Mouse (Mus musculus) cerebellum, adult 2 months (tissue): ENCODE data around the gene Nectin1. TPM values are rescaled to one million over a fixed set of nuclear protein-coding genes. Genes with fewer than 3 reads are reported as not detected.

Experiments
- DNase-seq, 2 experiments: peaks; one replicate each; pipeline ENCODE4 v3.0.0; 2021
- H3K27ac ChIP-seq: fragments of 200-500 bp; 2 replicates; pipeline ENCODE4 v1.5.1; 2012; ENCODE audit warnings: low read length, control low read depth, inconsistent platforms; ENCODE audit not compliant: insufficient read depth
- H3K27me3 ChIP-seq: fragments of 200-500 bp; 2 replicates; pipeline ENCODE4 v1.6.1; 2012; ENCODE audit warnings: inconsistent platforms, mild to moderate bottlenecking, low read length, moderate library complexity; ENCODE audit not compliant: control insufficient read depth, insufficient read depth
- H3K4me1 ChIP-seq: fragments of 200-500 bp; 2 replicates; pipeline ENCODE4 v1.6.1; 2011; ENCODE audit warnings: low read length; ENCODE audit not compliant: control insufficient read depth, insufficient read depth
- H3K4me3 ChIP-seq: fragments of 200-500 bp; replicated peaks from 2 replicates; pipeline ENCODE3; 2011; ENCODE audit warnings: mild to moderate bottlenecking, low read depth, low read length, control low read depth; ENCODE audit not compliant: insufficient read depth
- CTCF ChIP-seq: fragments of 200-500 bp; IDR thresholded peaks from 2 replicates; pipeline ENCODE4 v1.5.1; 2011; ENCODE audit warnings: low read depth, mild to moderate bottlenecking, control low read depth, low read length, moderate library complexity, borderline replicate concordance; ENCODE audit not compliant: insufficient read depth
- POLR2A ChIP-seq: fragments of 200-500 bp; IDR thresholded peaks from 2 replicates; pipeline ENCODE4 v1.6.1; 2011; ENCODE audit warnings: low read length, control low read depth, borderline replicate concordance; ENCODE audit not compliant: insufficient read depth
- WGBS: fragments of 180-500 bp; shearing (Covaris S2); methylation state at CpG from one replicate; pipeline ENCODE4 v1.1.7; 2018; 5-methylcytosine and 5-hydroxymethylcytosine counted together
- polyA plus RNA-seq: library from polyadenylated mRNA; depleted of rRNA; stranded (reverse); fragments of >200 nt; gene quantifications from 2 replicates; pipeline ENCODE4 v1.2.3, GENCODE M21; 2012

Gene Nectin1
- polyA plus RNA-seq, 1 experiment, result 28.9 TPM

- no peak for TF ChIP-seq POLR2A
- TF ChIP-seq CTCF, result no peak
- 59% methylated on average over 8 of the region's 8 CpGs for WGBS
- Histone ChIP-seq H3K27me3 (no peaks in the 10 kb centered on the region), H3K27ac (no peak overlapping the region), H3K4me3 (no peak overlapping the region), H3K4me1 (no peaks in the 10 kb centered on the region)
- DNase-seq, result no peak
These were observed 82.9 kb downstream of the Nectin1 start for GRCm38 (mm10) chr9:43826558-43827253.

- H3K4me3 ChIP-seq, result no peak overlapping the region
- no peaks in the 10 kb centered on the region for H3K4me1 ChIP-seq
- WGBS, result 38% methylated on average over 5 of the region's 5 CpGs
- H3K27ac ChIP-seq, result no peak overlapping the region
- TF ChIP-seq POLR2A, result no peak
- TF ChIP-seq CTCF, result peak; percentile 29; the same call in 1 of the 2 replicates
- peak in 1 of 2 experiments; percentile 35 for DNase-seq
- no peaks in the 10 kb centered on the region for H3K27me3 ChIP-seq
These were observed 83.8 kb downstream of the Nectin1 start for GRCm38 (mm10) chr9:43827593-43827992.

GRCm38 (mm10) chr9:43828960-43829359 is 85.2 kb downstream of the Nectin1 start:
- 34% methylated on average over 6 of the region's 6 CpGs for WGBS
- no peak for TF ChIP-seq CTCF
- TF ChIP-seq POLR2A, result no peak
- no peak overlapping the region for H3K4me3 ChIP-seq
- no peak for DNase-seq
- H3K4me1 ChIP-seq, result no peaks in the 10 kb centered on the region
- no peaks in the 10 kb centered on the region for H3K27me3 ChIP-seq
- no peak overlapping the region for H3K27ac ChIP-seq

- Histone ChIP-seq H3K4me1 (no peaks in the 10 kb centered on the region), H3K27ac (no peak overlapping the region), H3K4me3 (no peak overlapping the region), H3K27me3 (no peaks in the 10 kb centered on the region)
- TF ChIP-seq CTCF, result no peak
- TF ChIP-seq POLR2A, result no peak
- no peak for DNase-seq
- WGBS, result 59% methylated on average over 8 of the region's 8 CpGs
These were observed 89.4 kb downstream of the Nectin1 start for GRCm38 (mm10) chr9:43833232-43833631.

- no peaks in the 10 kb centered on the region for H3K4me1 ChIP-seq
- H3K27me3 ChIP-seq, result no peaks in the 10 kb centered on the region
- no peak for TF ChIP-seq CTCF
- TF ChIP-seq POLR2A, result no peak
- no peak for DNase-seq
- H3K4me3 ChIP-seq, result no peak overlapping the region
- H3K27ac ChIP-seq, result no peak overlapping the region
- WGBS, result 38% methylated on average over 13 of the region's 13 CpGs
These were observed 90.5 kb downstream of the Nectin1 start for GRCm38 (mm10) chr9:43834283-43834682.

- WGBS, result 65% methylated on average over 2 of the region's 2 CpGs
- Histone ChIP-seq H3K27ac (no peak overlapping the region), H3K27me3 (no peaks in the 10 kb centered on the region), H3K4me3 (no peak overlapping the region), H3K4me1 (no peaks in the 10 kb centered on the region)
- no peak for DNase-seq
- no peak for TF ChIP-seq POLR2A
- TF ChIP-seq CTCF, result no peak
These were observed 94.8 kb downstream of the Nectin1 start for GRCm38 (mm10) chr9:43838561-43838960.

GRCm38 (mm10) chr9:43842921-43843577 is 99.3 kb downstream of the Nectin1 start:
- H3K27me3 ChIP-seq, result no peaks in the 10 kb centered on the region
- DNase-seq, result no peak
- H3K27ac ChIP-seq, result no peak overlapping the region
- H3K4me1 ChIP-seq, result no peaks in the 10 kb centered on the region
- H3K4me3 ChIP-seq, result no peak overlapping the region
- TF ChIP-seq CTCF (no peak), POLR2A (no peak)
- WGBS, result 9% methylated on average over 7 of the region's 8 CpGs

GRCm38 (mm10) chr9:43843711-43844127 is 99.9 kb downstream of the Nectin1 start:
- Histone ChIP-seq H3K4me3 (no peak overlapping the region), H3K27ac (no peak overlapping the region), H3K27me3 (no peaks in the 10 kb centered on the region), H3K4me1 (no peaks in the 10 kb centered on the region)
- TF ChIP-seq POLR2A (no peak), CTCF (no peak)
- WGBS, result 18% methylated on average over 3 of the region's 3 CpGs
- DNase-seq, result no peak
